Mouse (Mus musculus): ENCODE results near the gene Dmc1. TPM values are rescaled to one million over a fixed set of nuclear protein-coding genes. Genes with fewer than 3 reads are reported as not detected.
A peak's percentile ranks its signal among the peaks of the same experiment; 100 is the strongest.

Dmc1 gene
- polyA plus RNA-seq, 1 experiment, result not detected

- Histone ChIP-seq H3K4me3 (ENCODE audit: insufficient read depth, low read depth, low read length) (no peak overlapping the region), H3K4me1 (ENCODE audit: control insufficient read depth, insufficient read depth, insufficient read length, low read length) (no peaks in the 10 kb centered on the region), H3K27ac (replicated peaks; ENCODE audit: low read depth, low read length) (no peak overlapping the region)
Observed at GRCm38 (mm10) chr15:79543968-79544367, 60.9 kb downstream of the Dmc1 start.

GRCm38 (mm10) chr15:79533796-79534195, 71.1 kb downstream of the Dmc1 start:
- Histone ChIP-seq H3K4me3 (ENCODE audit: insufficient read depth, low read depth, low read length) (no peak overlapping the region), H3K27ac (replicated peaks; ENCODE audit: low read depth, low read length) (no peak overlapping the region), H3K4me1 (ENCODE audit: control insufficient read depth, insufficient read depth, insufficient read length, low read length) (no peaks in the 10 kb centered on the region)

- H3K4me1 ChIP-seq (ENCODE audit: control insufficient read depth, insufficient read depth, insufficient read length, low read length), result no peaks in the 10 kb centered on the region
- H3K4me3 ChIP-seq (ENCODE audit: insufficient read depth, low read depth, low read length), result no peak overlapping the region
- no peak overlapping the region for H3K27ac ChIP-seq (replicated peaks; ENCODE audit: low read depth, low read length)
Observed at GRCm38 (mm10) chr15:79529935-79530334, 75.0 kb downstream of the Dmc1 start.

- H3K4me3 ChIP-seq (ENCODE audit: insufficient read depth, low read depth, low read length), result no peak overlapping the region
- H3K4me1 ChIP-seq (ENCODE audit: control insufficient read depth, insufficient read depth, insufficient read length, low read length), result no peaks in the 10 kb centered on the region
- no peak overlapping the region for H3K27ac ChIP-seq (replicated peaks; ENCODE audit: low read depth, low read length)
Observed at GRCm38 (mm10) chr15:79527991-79528639, 76.8 kb downstream of the Dmc1 start.

GRCm38 (mm10) chr15:79527192-79527591, 77.7 kb downstream of the Dmc1 start:
- Histone ChIP-seq H3K27ac (replicated peaks; ENCODE audit: low read depth, low read length) (no peak overlapping the region), H3K4me1 (ENCODE audit: control insufficient read depth, insufficient read depth, insufficient read length, low read length) (no peaks in the 10 kb centered on the region), H3K4me3 (ENCODE audit: insufficient read depth, low read depth, low read length) (no peak overlapping the region)

- H3K4me3 ChIP-seq (ENCODE audit: insufficient read depth, low read depth, low read length), result no peak overlapping the region
- H3K4me1 ChIP-seq (ENCODE audit: control insufficient read depth, insufficient read depth, insufficient read length, low read length), result no peaks in the 10 kb centered on the region
- H3K27ac ChIP-seq (replicated peaks; ENCODE audit: low read depth, low read length), result no peak overlapping the region
Observed at GRCm38 (mm10) chr15:79525979-79526768, 78.7 kb downstream of the Dmc1 start.

DNA sequence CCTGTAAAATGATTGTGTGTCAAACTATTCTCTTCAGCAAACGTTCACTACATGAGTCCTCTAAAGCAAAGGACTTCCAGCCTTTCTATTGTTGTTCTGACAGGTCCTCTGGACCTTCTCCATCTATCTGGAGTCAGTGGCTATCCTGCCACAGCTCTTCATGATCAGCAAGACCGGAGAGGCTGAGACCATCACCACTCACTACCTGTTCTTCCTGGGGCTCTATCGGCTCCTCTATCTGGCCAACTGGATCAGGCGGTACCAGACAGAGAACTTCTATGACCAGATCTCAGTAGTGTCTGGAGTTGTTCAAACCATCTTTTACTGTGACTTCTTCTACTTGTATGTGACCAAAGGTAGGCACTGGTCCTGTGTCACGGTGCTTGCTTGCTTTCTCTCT, 79.3 kb downstream of the Dmc1 start:
- no peaks in the 10 kb centered on the region for H3K4me1 ChIP-seq (ENCODE audit: control insufficient read depth, insufficient read depth, insufficient read length, low read length)
- H3K4me3 ChIP-seq (ENCODE audit: insufficient read depth, low read depth, low read length), result no peak overlapping the region
- H3K27ac ChIP-seq (replicated peaks; ENCODE audit: low read depth, low read length), result no peak overlapping the region

- H3K4me1 ChIP-seq (ENCODE audit: control insufficient read depth, insufficient read depth, insufficient read length, low read length), result peaks cover 3% of the 10 kb centered on the region
- no peak overlapping the region for H3K27ac ChIP-seq (replicated peaks; ENCODE audit: low read depth, low read length)
- H3K4me3 ChIP-seq (ENCODE audit: insufficient read depth, low read depth, low read length), result no peak overlapping the region
Observed at GRCm38 (mm10) chr15:79519400-79520220, 85.3 kb downstream of the Dmc1 start.

GRCm38 (mm10) chr15:79518571-79518970, 86.3 kb downstream of the Dmc1 start:
- Histone ChIP-seq H3K4me1 (ENCODE audit: control insufficient read depth, insufficient read depth, insufficient read length, low read length) (peaks cover 3% of the 10 kb centered on the region), H3K27ac (replicated peaks; ENCODE audit: low read depth, low read length) (no peak overlapping the region), H3K4me3 (ENCODE audit: insufficient read depth, low read depth, low read length) (no peak overlapping the region)

DNA sequence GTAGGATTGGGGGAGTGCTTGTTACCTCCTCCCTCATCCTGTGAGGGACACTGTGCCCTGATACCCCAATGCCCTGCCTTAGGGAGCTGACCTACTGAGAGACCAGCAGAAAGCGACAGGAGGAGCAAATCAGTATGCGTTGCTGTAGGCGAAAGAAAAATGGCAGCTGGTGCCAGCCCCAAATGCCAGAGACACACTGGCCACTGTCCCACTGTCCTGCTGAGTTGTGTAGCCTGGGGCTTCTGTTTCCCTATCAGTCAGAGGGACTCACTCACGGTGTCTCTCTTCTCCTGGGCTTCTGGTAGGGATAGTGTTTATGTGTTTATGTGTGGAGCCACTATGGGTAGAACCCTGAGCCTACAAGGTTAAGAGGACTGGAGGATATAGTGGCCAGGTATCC, 87.2 kb downstream of the Dmc1 start:
- Histone ChIP-seq H3K4me3 (ENCODE audit: insufficient read depth, low read depth, low read length) (peak overlapping the region; percentile 69; the same call in 1 of the 2 replicates), H3K4me1 (ENCODE audit: control insufficient read depth, insufficient read depth, insufficient read length, low read length) (peaks cover 3% of the 10 kb centered on the region), H3K27ac (replicated peaks; ENCODE audit: low read depth, low read length) (no peak overlapping the region)

- Histone ChIP-seq H3K27ac (replicated peaks; ENCODE audit: low read depth, low read length) (no peak within 1 kb of the TSS), H3K4me1 (ENCODE audit: control insufficient read depth, insufficient read depth, insufficient read length, low read length) (peaks cover 3% of the 10 kb centered on the region)
Observed at GRCm38 (mm10) chr15:79516171-79517096, 88.5 kb downstream of the Dmc1 start, which contains the start of gene Kdelr3. TSS of gene Kdelr3 (plus strand) at chr15:79516411.

GRCm38 (mm10) chr15:79513940-79514339, 91.0 kb downstream of the Dmc1 start:
- H3K4me1 ChIP-seq (ENCODE audit: control insufficient read depth, insufficient read depth, insufficient read length, low read length), result peaks cover 3% of the 10 kb centered on the region

More at GRCm38 (mm10) chr15:79516171-79517096, 88.5 kb downstream of the Dmc1 start, which contains the start of gene Kdelr3:
- peak within 1 kb of the TSS; percentile 69 for H3K4me3 ChIP-seq (ENCODE audit: insufficient read depth, low read depth, low read length)

DNA sequence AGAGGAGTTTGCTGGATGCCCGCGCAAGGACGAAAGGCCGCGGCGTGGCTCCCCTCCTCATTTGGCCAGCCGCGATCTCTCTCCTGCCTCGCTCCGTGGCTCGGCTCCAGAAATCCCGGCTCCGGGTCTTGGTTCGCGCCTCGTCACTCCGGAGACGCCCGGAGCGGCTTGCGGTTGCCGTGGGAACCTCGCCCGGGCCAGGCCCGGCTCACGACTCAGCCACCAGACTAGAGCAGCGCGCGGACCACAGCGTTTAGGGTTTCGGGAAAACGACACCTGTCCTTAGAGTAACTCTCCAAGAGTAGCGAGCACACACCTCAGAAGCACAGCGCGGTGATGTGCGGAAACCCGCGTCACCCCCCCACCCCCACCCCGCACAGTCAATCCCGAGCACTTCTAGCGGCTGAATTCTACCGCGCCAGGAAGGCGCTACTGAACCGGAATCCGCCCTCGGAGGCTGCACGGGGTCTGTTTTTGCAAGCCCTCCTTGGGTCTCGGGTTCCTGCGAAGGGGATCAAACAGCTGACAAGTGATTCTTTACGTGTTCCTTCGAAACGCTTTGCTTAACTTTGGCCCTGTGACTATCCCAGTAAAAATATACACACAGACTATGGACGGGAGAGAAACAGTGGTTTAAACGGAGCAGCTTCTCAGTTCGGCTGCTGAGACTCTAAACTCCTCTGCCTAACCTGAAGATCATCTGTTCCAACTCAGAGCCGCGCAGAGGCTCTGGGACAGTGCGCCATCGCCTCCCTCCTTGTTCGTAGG, 93.2 kb downstream of the Dmc1 start:
- H3K4me1 ChIP-seq (ENCODE audit: control insufficient read depth, insufficient read depth, insufficient read length, low read length), result peaks cover 1% of the 10 kb centered on the region; the same call in 1 of the 2 replicates
- peak overlapping the region; percentile 35 for H3K4me3 ChIP-seq (ENCODE audit: insufficient read depth, low read depth, low read length)
- no peak overlapping the region for H3K27ac ChIP-seq (replicated peaks; ENCODE audit: low read depth, low read length)

More at GRCm38 (mm10) chr15:79513940-79514339, 91.0 kb downstream of the Dmc1 start:
- Histone ChIP-seq H3K4me3 (ENCODE audit: insufficient read depth, low read depth, low read length) (no peak overlapping the region), H3K27ac (replicated peaks; ENCODE audit: low read depth, low read length) (no peak overlapping the region)
